Mouse (Mus musculus) right cerebral cortex, postnatal 14 days (tissue): ENCODE measurements at regions not wholly inside any gene's neighbourhood (a gene's known extent, or its start where the extent isn't known, plus 50 kb on each side); places are given as distances from the start of the nearest gene placed in this dataset.

Source experiments
- DNase-seq: peaks from one replicate; pipeline ENCODE4 v3.0.0; 2022

DNA sequence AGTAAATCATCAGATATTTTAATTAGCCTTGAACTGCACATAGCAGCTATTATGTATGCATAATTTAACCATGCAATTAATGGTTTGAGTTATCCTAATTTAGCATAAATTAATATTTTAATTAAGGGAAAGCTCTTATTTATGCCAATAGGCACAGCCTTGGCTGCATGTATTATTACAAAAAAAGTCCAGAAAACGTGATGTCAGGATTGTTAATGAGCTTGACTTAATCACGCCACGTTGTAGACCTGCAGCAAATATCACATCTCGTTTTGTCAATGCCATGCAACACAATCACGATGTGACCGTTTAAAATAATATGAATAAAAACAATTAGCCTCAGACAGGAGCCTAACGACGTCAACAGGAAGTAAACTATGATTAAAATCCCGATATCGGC, 189.9 kb downstream of the Plk2 start:
- DNase-seq: no peak

DNA sequence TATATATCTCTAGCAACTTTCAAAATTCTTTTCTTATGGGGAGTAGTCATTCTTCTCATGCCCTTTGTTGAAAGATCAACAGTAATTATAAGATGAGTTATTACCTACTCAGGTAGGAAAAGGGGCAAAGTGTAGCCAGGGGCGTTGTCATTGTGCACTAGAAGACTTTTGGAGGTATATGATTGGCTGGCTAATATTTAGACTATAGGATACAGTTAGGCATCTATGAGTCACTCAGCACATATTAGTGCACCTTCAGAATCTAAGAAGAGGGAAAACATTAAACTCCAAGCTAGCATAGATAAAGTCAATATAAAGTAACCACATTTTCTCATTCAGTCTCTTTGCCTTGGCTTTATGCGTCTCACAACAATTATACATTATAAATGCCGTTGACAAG, 199.8 kb downstream of the Plk2 start:
- no peak for DNase-seq

DNA sequence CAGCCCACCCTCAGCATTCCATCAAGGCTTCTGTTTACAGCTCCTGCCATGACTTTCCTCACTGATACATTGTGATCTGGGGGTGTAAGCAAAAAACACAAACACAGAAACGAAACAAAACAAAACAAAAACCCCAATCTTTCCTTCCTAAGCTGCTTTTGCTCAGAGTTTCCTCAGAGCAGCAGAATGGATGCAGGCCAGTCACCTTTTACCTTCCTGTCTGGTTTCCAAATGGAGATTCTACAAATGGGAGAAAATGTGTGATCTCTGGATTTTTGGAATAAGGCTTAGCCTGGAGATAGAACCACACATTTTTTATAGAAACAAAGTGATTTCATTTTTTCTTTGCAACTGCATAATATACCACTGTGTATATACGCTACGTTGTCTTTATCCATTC, 204.8 kb downstream of the Plk2 start:
- no peak for DNase-seq

DNA sequence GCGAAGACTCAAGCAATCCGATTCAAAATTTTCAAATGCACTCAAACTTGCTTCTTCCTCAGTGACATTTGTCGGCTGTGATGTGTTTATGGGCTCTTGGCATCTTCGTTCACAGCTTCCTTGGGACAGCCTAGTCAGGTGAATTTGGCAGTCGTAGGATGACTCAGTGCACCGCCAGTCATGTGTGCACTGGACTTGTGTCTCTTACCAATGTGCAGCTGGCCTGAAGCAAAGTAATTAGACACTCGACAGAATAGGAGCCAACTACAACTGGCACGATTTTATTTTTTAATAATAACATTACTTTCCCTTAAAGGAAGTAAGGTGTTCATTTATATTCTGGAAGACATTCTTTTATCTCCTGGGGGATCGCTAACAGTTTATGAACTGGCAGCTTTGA, 205.5 kb downstream of the Plk2 start:
- no peak for DNase-seq

DNA sequence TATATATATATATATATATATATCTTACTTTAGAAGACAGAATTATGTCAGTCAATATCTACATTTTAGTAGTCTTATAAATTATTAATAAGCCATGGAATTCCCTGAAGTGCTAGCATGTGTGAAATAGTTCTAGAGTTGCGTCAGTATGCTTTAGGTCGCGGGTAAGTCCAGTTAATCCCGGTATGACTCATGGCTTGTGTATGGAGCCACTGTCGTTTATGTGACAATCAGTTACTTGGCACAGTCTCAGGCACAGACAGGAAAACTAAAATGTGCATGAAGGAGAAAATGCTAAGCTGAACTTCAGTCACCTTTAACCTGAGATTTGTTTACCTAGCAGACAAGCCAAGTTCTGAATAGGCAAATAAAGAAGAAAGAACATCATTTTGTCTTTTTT, 206.5 kb downstream of the Plk2 start:
- DNase-seq: no peak

DNA sequence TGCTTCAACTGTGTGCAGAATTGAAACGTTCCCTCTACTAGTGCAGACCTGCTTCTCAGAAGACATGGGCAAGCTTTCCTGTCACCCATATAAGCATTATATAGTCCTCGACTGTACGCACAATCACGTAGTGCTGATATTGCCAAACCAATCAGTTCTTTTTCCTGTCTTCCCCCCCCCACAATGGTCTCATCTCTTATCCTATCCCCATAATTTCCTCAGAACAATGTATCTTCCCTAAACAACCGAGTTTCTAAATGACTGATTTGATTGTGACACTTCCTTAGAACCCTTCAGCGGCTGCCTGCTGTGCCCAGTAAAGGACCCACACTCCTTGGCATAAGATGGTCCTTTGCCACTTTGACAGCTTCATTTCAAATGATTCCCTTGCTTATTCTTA, 207.0 kb downstream of the Plk2 start:
- DNase-seq: no peak

DNA sequence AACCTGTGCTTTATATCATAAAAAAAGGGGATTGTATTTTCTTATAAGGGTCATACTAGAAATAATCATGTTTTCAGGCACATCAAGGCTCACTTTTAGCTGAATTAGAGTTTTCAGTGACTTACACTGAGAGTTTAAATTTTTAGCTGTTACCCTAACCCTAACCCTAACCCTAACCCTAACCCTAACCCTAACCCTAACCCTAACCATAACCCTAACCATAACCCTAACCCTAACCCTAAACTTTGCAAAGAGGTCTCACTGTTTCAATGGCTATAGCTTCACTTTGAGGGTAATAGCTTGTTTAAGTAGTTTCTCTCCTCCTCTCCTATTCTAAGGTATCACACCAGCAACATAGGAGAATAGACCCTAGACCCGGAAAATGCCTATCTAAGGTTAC, 208.0 kb downstream of the Plk2 start:
- DNase-seq: no peak

DNA sequence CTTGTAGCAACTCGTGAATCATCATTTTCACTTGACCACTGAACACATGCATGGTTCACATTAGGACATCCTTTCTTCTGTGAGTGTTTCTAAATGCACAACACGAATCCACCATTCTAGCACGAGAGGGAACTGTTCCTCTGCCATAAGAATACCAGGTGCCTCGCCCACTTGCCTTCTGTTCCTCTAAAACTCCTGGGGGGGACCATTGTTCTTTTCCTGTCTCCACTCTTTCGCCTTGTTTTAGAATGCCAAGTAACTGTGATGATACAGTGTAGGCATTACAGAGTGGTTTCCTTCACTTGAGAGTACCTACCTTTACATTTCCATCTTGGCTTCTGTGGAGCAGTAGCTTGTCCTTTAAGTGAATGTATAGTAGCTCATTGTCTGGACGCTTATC, 224.2 kb downstream of the Plk2 start:
- no peak for DNase-seq

DNA sequence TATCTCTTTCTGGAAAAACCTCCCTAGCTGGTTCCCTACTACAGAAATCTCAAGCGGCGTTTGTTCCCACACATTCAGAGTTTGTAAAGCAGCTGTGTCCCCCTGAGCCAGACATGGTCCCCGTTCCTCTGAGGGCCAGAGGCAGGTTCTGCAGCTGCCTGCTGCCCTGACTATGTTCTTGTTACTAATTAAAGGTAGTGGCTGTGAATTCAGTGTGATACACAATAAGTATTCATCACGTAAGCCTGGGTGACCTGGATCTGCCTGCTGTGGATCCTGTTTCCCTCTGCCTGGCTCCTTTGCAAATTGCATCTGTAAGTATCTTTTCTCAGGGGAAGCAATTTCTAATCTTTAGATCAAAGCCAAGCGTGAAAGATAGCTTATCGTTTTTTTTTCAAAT, 232.3 kb downstream of the Plk2 start:
- DNase-seq: no peak

DNA sequence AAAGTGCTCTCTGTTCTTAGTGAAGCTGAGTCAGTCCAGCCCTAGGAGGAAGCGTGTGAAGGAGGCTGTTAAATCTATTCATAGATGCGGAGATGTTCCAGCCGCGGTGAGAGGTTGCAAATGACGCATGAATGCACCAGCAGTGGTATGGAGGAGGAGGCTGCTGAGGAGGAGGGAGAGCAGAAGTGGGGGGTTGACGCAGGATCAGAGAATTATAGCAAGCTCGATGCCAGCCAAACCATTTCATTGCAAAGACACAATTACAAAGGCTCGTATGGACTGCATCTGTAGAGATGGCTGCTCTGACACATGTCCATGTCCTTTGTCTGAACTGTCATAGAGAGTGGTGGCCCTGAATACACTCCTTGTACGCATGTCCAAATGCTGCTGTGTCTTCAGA, 232.9 kb downstream of the Plk2 start:
- DNase-seq: peak; percentile 64

DNA sequence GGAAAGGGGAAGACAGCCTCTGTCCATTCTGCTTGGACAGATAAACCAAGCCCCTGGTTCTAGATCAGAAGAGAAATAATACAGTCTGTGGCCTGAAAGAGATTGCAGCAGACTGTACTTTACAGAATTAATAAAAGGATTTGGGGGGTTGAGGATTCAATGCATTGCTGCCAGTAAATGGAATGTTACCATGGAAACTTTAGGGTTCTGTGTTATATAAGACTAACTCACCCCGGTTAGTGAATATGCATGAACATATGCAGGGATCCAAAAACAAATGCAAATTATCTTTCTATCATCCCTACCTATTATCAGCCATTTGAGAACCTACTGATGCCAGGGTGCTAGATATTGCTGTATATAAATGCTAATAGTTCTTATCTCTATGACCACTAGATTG, 233.4 kb downstream of the Plk2 start:
- no peak for DNase-seq

DNA sequence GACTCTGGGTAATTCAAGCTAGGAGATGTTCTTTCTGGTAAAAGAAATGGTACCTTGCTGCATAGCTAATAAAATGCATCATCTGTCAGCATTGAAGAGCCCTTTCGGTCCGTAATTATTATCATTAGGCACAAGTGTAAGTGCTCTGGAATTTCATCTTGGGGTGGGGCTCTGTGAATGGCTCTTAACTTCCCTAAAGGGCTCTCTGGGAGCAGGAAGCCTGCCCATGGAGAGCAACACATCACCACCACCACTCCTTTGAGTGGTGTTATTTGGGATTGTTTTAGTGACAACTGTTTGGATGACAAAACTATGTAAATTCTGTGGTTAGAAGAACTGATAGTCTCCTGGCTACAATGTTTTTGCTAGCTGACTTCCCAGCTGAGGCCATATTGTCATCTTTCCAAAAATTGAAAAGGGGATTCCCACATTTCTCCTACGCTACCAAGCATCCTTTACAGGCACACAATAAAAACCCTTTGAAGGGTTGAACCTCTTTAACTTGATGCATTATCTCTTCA, 238.5 kb downstream of the Plk2 start:
- no peak for DNase-seq

DNA sequence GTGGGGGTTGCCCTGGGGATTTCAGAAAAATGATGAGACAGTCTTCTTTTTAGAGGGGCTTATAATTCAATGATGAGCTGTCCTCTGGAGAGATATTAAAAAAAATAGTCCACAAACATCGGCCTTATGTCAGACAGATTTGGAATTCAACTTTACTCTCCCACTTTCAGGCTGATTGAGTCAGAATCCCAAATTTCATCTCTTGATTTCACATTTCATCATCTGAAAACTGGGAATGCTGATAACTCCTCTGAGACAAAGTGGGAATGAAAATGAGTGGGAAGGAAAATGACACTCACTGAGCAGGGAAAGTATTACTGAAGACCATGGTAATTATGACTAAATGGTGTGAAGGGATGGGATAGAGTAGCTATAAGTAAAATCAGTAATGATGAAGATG, 239.1 kb downstream of the Plk2 start:
- DNase-seq: no peak

DNA sequence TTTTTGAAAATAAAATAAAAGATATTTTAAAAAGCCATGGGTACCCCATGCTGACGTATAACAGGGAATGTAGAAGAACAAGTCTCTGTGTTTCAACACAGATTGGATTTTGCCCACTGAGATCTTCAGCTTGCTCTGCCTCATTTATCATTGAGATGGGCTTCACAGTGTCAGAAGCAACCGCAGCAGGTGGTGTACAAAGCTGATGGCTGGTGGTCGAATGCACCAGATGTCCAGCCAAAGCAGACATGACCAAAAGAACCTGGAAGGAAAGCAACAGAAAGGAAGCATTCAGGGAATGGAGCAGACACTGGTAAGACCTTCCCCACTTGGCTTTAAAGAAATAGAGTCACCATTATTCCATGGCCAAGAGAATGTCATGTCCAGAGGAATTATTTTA, 247.9 kb downstream of the Plk2 start:
- DNase-seq: no peak

DNA sequence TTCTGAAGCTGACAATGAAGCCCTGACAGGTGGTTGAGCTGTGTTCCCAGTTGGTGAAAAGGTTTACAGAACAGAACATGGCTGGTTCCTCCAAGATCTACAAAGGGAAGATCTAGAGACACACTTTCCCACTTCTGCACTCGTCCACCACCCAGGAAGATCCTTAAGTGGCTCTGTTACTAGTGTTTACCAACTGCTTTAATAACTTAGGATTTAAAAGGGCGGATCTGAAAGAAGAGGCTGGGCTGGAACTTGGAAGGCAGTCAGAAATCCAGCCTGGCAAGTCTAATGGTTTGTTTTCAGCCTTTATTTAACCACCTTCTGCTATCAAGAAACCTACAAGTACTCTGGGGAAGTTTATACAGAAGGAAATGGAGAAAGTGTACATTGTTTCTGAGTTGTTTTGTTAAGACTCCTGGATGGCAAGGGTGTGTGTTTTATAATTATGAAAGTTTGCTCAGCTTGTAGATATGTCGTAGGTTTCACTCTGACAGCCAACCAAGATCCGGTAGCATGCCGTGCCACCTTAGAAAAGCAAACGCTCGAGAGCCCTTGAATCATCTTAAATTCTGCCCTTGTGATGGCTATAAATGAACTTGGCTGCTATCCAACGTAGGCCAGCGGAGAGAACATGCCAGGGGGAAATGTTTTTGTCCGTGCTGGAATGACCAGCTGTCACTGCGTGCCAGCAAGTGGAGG, 248.5 kb downstream of the Plk2 start:
- no peak for DNase-seq

DNA sequence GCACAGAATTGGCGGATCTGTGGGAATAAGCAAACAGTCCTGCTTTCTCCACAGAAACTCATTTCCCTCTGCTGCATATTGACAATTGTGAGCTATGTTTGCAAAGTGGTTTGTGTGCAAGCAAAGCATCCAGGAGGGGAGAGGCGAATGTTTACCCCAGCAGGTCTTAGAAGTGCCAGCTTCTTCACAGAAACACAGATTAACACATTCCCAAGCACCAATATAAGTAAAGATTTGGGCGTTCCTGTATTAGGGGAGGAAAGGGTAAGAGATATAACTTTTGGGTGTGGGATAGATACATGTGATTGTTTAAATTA, 249.0 kb downstream of the Plk2 start:
- no peak for DNase-seq

DNA sequence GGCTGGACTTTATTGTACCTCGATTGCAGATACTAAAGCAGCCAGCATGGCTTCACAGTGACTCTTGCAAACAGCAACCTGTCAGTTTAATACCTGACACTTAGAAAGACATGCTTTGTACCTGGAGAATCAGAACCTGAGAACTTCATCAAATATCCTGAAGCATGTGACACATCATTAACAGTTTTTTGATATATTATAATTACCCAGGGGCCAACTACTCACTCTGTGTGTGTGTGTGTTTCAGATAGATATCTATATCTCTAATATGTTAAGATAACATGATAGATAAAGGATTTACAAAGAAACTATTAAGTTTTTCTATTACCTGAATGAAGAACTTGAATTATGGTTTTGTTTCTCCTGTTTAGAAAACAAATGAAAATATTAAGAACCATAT, 254.5 kb downstream of the Plk2 start:
- DNase-seq: no peak

DNA sequence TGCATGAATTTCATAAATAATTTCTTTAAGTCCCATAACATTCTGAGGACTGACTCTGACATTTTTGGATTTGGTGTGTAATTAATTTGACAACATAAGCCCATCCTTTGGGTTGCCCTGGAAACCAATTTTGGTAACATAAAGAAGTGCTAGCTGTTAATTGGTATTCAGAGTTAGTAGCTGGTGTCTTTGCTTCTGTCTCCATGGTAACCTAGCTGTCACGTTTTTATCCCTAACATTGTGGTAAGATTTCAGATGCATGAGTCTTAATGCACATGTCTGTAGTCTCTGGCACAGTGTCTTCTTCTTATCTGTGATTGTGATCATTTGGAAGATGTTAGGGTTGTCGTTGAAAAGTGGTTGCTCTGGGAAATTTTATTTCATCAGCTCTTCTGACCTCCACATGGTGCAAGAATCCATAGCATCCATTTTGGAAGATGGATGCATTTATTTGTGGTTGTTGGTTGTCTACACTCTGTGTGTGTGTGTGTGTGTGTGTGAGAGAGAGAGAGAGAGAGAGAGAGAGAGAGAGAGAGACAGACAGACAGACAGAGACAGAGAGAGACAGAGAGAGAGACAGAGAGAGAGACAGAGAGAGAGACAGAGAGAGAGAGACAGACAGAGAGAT, 255.1 kb downstream of the Plk2 start:
- no peak for DNase-seq

DNA sequence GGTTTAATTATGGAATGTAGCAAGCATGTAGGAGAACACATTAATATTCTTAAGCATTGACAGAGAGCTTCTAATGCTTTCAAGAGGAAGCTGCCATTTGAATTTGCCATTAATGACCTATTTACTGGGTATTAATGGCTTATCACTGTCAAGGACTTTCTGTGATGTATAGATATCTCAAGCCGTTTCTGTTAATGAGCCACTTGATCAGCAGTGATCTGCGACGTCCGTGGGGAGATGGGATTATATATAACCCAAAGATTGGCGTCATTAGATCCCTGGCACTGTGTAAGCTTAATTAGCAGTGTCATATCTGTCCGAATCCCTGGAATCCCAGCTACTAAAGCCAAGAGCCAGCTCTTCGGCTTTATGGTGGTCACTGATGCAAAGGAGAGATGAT, 257.4 kb downstream of the Plk2 start:
- no peak for DNase-seq

DNA sequence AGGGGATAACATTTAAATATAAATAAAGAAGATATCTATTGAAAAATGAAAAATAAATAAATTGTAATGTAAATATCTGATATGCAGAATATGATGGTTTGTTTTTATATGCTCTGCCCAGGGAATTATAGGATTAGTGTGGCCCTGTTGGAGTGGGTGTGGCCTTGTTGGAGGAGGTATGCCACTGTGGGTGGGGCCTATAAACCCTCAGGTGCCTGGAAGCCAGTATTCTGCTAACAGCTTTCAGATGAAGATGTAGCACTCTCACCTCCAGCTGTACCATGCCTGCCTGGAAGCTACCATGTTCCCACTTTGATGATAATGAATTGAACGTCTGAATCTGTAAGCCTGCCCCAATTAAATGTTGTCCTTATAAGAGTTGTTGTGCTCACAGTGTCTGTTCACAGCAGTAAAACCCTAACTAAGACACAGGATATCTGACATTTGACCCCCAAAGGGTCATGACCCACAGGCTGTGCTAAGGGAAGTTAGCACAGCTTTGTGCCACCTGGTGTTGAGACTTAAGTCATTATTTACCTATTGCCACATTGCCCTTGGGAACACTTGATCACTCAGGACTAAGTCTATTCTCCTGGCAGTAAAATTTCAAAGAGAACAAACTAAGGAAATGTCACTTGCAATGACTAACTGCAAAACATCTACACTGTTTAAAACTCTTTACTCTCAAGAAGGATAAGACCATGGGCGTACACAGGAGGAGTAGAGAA, 270.4 kb downstream of the Plk2 start:
- DNase-seq: no peak

DNA sequence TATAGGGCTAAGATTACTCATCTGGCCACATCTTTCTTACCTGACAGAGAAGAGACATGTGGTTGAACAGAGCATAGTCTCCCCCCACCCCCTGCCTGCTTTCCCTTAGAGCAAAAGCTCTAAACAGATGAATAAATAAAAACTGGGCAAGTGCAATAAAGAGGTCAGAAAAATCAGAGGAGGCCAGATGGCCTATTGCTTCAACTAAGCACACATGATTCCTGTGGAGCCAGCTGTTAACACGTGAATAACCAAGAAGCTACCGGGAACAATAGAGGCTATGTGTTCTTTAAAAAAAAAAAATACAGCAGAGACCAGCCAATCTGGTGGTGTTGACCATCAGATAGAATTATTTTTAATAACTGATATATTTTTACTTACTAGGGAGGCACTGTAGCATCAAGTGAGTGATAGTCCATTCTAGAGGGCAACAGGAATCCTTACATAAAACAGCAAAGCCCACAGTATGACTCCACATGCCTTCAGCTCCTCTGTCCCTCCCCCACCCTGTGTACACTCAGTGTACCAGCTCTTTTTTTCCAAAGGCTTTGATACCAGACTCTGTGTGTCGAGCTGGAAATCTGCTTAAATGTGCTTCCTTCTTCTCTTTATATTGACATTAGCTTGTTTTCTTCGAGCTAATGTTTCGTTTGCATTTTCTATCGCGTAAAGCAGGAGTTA, 272.6 kb downstream of the Plk2 start:
- no peak for DNase-seq

DNA sequence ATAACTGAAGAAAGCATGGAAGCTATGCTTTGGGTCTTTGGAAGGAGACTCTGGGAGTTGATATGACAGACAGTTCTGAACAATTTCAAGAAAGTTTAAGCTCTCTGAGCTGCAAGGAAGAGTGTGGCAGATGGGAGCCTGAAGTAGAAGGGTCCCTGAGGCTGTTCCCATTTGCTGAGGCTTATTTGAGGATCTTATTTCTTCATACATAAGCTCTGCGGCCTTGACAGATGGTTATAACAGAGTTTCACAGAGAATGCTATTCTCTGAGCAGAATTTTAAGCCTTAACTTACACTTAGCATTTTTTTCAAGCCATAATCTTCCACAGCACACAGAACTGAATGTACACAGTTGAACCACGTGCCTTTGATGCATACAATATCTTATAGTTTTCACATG, 278.7 kb downstream of the Plk2 start:
- no peak for DNase-seq

DNA sequence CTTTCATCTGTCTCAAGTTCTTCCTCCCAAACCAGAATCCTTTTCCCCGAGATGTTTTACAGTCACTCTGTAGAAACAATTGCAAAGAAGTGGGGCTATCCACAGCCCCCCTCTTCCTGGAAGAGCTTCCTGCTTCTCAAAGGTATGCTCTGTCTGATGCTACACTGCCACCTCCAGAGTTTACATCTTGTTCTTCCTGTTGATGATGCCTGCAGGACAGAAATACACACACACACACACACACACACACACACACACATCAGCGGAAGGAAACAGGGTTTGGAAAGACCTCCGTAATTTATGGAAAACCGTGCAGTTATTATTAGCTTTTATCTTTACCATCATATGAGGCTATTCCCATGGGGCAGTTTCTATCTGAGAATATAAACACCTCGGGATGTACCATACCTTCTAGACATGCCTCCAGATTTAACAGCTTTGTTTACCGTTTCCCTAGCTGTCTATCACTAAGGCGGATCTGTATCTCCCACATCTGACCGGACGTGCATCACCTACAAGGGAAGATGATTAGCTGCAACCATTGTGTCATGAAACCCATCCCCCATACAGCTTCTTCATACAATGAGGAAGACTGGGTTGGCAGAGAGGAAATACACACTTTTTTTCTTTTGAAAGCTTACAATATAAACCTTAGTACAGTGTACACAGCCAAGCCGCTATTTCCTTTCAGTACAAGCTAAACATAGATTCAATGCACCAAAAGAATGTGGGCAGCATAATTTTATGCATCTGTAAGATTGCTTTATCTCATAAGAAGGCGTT, 288.6 kb downstream of the Plk2 start:
- DNase-seq: no peak
